Mouse (Mus musculus): Measurements from ENCODE around the gene Nif3l1. TPM values are rescaled to one million over a fixed set of nuclear protein-coding genes. Genes with fewer than 3 reads are reported as not detected.

The Nif3l1 gene
- polyA plus RNA-seq, 1 experiment from 2014 or later = 76.2 TPM

GRCm38 (mm10) chr1:58420032-58420431 is 24.9 kb upstream of the Nif3l1 start:
- WGBS = 94% methylated on average over 10 of the region's 10 CpGs
- Histone ChIP-seq H3K36me3 (replicated peaks) (peaks cover 73% of the 10 kb centered on the region), H3K27me3 (ENCODE audit: poor library complexity, severe bottlenecking) (no peaks in the 10 kb centered on the region), H3K4me3 (no peak overlapping the region), H3K27ac (no peak overlapping the region), H3K9me3 (no peaks in the 10 kb centered on the region), H3K4me1 (peaks cover 22% of the 10 kb centered on the region)
- no peak for DNase-seq (ENCODE audit: extremely low spot score, low spot score)

GRCm38 (mm10) chr1:58420961-58421360 is 24.0 kb upstream of the Nif3l1 start:
- Histone ChIP-seq H3K9me3 (no peaks in the 10 kb centered on the region), H3K36me3 (replicated peaks) (peaks cover 64% of the 10 kb centered on the region), H3K4me1 (peaks cover 22% of the 10 kb centered on the region), H3K27me3 (ENCODE audit: poor library complexity, severe bottlenecking) (no peaks in the 10 kb centered on the region), H3K4me3 (no peak overlapping the region), H3K27ac (no peak overlapping the region)
- WGBS = 89% methylated on average over 7 of the region's 7 CpGs
- DNase-seq (ENCODE audit: extremely low spot score, low spot score) = no peak

- WGBS = 20% methylated on average over 13 of the region's 13 CpGs
- DNase-seq (ENCODE audit: extremely low spot score, low spot score) = peak; percentile 28
- H3K27ac ChIP-seq = peak overlapping the region; percentile 98
Measured at GRCm38 (mm10) chr1:58422879-58423278, 22.1 kb upstream of the Nif3l1 start.

GRCm38 (mm10) chr1:58423371-58424248 is 21.3 kb upstream of the Nif3l1 start, which contains the start of gene Clk1:
TSS of gene Clk1 (minus strand) at chr1:58424066.
- Histone ChIP-seq H3K27me3 (ENCODE audit: poor library complexity, severe bottlenecking) (no peaks in the 10 kb centered on the region), H3K4me3 (peak within 1 kb of the TSS; percentile 89), H3K9me3 (no peaks in the 10 kb centered on the region), H3K4me1 (peaks cover 22% of the 10 kb centered on the region), H3K36me3 (replicated peaks) (peaks cover 39% of the 10 kb centered on the region), H3K27ac (peak within 1 kb of the TSS; percentile 98)
- under 1% methylated on average over 79 of the region's 79 CpGs for WGBS
- peak; percentile 92 for DNase-seq (ENCODE audit: extremely low spot score, low spot score)

More at GRCm38 (mm10) chr1:58422879-58423278, 22.1 kb upstream of the Nif3l1 start:
- Histone ChIP-seq H3K4me3 (peak overlapping the region; percentile 89), H3K4me1 (peaks cover 22% of the 10 kb centered on the region), H3K27me3 (ENCODE audit: poor library complexity, severe bottlenecking) (no peaks in the 10 kb centered on the region), H3K36me3 (replicated peaks) (peaks cover 46% of the 10 kb centered on the region), H3K9me3 (no peaks in the 10 kb centered on the region)

- no peak for DNase-seq (ENCODE audit: extremely low spot score, low spot score)
- peaks cover 34% of the 10 kb centered on the region for H3K36me3 ChIP-seq (replicated peaks)
- H3K27ac ChIP-seq = no peak overlapping the region
- peaks cover 22% of the 10 kb centered on the region for H3K4me1 ChIP-seq
- H3K27me3 ChIP-seq (ENCODE audit: poor library complexity, severe bottlenecking) = no peaks in the 10 kb centered on the region
- H3K9me3 ChIP-seq = no peaks in the 10 kb centered on the region
- H3K4me3 ChIP-seq = peak overlapping the region; percentile 89; the same call in 1 of the 2 replicates
- WGBS = 87% methylated on average over 3 of the region's 3 CpGs
Measured at GRCm38 (mm10) chr1:58424551-58424950, 20.4 kb upstream of the Nif3l1 start.

GRCm38 (mm10) chr1:58444691-58445090 is 260 bp upstream of the Nif3l1 start:
- H3K36me3 ChIP-seq (replicated peaks) = peaks cover 60% of the 10 kb centered on the region
- H3K27me3 ChIP-seq (ENCODE audit: poor library complexity, severe bottlenecking) = no peaks in the 10 kb centered on the region
- 15% methylated on average over 10 of the region's 10 CpGs for WGBS

GRCm38 (mm10) chr1:58445861-58446260 is 910 bp downstream of the Nif3l1 start:
- Histone ChIP-seq H3K4me3 (peak overlapping the region; percentile 76), H3K36me3 (replicated peaks) (peaks cover 59% of the 10 kb centered on the region), H3K27me3 (ENCODE audit: poor library complexity, severe bottlenecking) (no peaks in the 10 kb centered on the region), H3K4me1 (peaks cover 27% of the 10 kb centered on the region), H3K9me3 (no peaks in the 10 kb centered on the region), H3K27ac (peak overlapping the region; percentile 93)
- WGBS = 14% methylated on average over 11 of the region's 11 CpGs
- DNase-seq (ENCODE audit: extremely low spot score, low spot score) = no peak

More at GRCm38 (mm10) chr1:58444691-58445090, 260 bp upstream of the Nif3l1 start:
- H3K9me3 ChIP-seq = no peaks in the 10 kb centered on the region
- peak overlapping the region; percentile 76 for H3K4me3 ChIP-seq
- DNase-seq (ENCODE audit: extremely low spot score, low spot score) = no peak
- H3K27ac ChIP-seq = peak overlapping the region; percentile 93
- peaks cover 27% of the 10 kb centered on the region for H3K4me1 ChIP-seq

- no peak for DNase-seq (ENCODE audit: extremely low spot score, low spot score)
- no peaks in the 10 kb centered on the region for H3K27me3 ChIP-seq (ENCODE audit: poor library complexity, severe bottlenecking)
- WGBS = 94% methylated on average over 7 of the region's 7 CpGs
- H3K27ac ChIP-seq = no peak overlapping the region
- H3K9me3 ChIP-seq = no peaks in the 10 kb centered on the region
- peaks cover 27% of the 10 kb centered on the region for H3K4me1 ChIP-seq
- H3K36me3 ChIP-seq (replicated peaks) = peaks cover 60% of the 10 kb centered on the region
- no peak overlapping the region for H3K4me3 ChIP-seq
Measured at GRCm38 (mm10) chr1:58447766-58448165, 2.8 kb downstream of the Nif3l1 start.

GRCm38 (mm10) chr1:58448396-58448795 is 3.4 kb downstream of the Nif3l1 start:
- Histone ChIP-seq H3K9me3 (no peaks in the 10 kb centered on the region), H3K4me1 (peaks cover 27% of the 10 kb centered on the region), H3K27ac (no peak overlapping the region), H3K36me3 (replicated peaks) (peaks cover 66% of the 10 kb centered on the region), H3K4me3 (no peak overlapping the region), H3K27me3 (ENCODE audit: poor library complexity, severe bottlenecking) (no peaks in the 10 kb centered on the region)
- WGBS = 91% methylated on average over 7 of the region's 7 CpGs
- DNase-seq (ENCODE audit: extremely low spot score, low spot score) = no peak

- no peaks in the 10 kb centered on the region for H3K9me3 ChIP-seq
- 96% methylated on average over 6 of the region's 6 CpGs for WGBS
- H3K27me3 ChIP-seq (ENCODE audit: poor library complexity, severe bottlenecking) = no peaks in the 10 kb centered on the region
- no peaks in the 10 kb centered on the region for H3K4me1 ChIP-seq
- no peak for DNase-seq (ENCODE audit: extremely low spot score, low spot score)
- H3K27ac ChIP-seq = no peak overlapping the region
- no peak overlapping the region for H3K4me3 ChIP-seq
- H3K36me3 ChIP-seq (replicated peaks) = peaks cover 97% of the 10 kb centered on the region
Measured at GRCm38 (mm10) chr1:58454316-58454715, 9.4 kb downstream of the Nif3l1 start.

GRCm38 (mm10) chr1:58458175-58458574 is 13.2 kb downstream of the Nif3l1 start:
- H3K4me3 ChIP-seq = no peak overlapping the region
- peaks cover 100% of the 10 kb centered on the region for H3K36me3 ChIP-seq (replicated peaks)
- 92% methylated on average over 5 of the region's 5 CpGs for WGBS
- H3K4me1 ChIP-seq = no peaks in the 10 kb centered on the region
- no peaks in the 10 kb centered on the region for H3K27me3 ChIP-seq (ENCODE audit: poor library complexity, severe bottlenecking)
- H3K27ac ChIP-seq = no peak overlapping the region
- H3K9me3 ChIP-seq = no peaks in the 10 kb centered on the region
- DNase-seq (ENCODE audit: extremely low spot score, low spot score) = no peak

- 92% methylated on average over 2 of the region's 2 CpGs for WGBS
- H3K36me3 ChIP-seq (replicated peaks) = peaks cover 100% of the 10 kb centered on the region
Measured at GRCm38 (mm10) chr1:58458867-58459266, 13.9 kb downstream of the Nif3l1 start.

GRCm38 (mm10) chr1:58460566-58460965 is 15.6 kb downstream of the Nif3l1 start:
- WGBS = 96% methylated on average over 3 of the region's 3 CpGs
- no peak overlapping the region for H3K4me3 ChIP-seq
- no peaks in the 10 kb centered on the region for H3K27me3 ChIP-seq (ENCODE audit: poor library complexity, severe bottlenecking)
- H3K27ac ChIP-seq = no peak overlapping the region
- H3K4me1 ChIP-seq = no peaks in the 10 kb centered on the region
- peaks cover 100% of the 10 kb centered on the region for H3K36me3 ChIP-seq (replicated peaks)
- no peak for DNase-seq (ENCODE audit: extremely low spot score, low spot score)
- no peaks in the 10 kb centered on the region for H3K9me3 ChIP-seq

More at GRCm38 (mm10) chr1:58458867-58459266, 13.9 kb downstream of the Nif3l1 start:
- Histone ChIP-seq H3K4me1 (no peaks in the 10 kb centered on the region), H3K27ac (no peak overlapping the region), H3K9me3 (no peaks in the 10 kb centered on the region), H3K27me3 (ENCODE audit: poor library complexity, severe bottlenecking) (no peaks in the 10 kb centered on the region), H3K4me3 (no peak overlapping the region)
- DNase-seq (ENCODE audit: extremely low spot score, low spot score) = no peak

All from forebrain, embryonic 10.5 days (tissue).